Mouse (Mus musculus) heart, adult 2 months (tissue): ENCODE data around the gene Odaph.

Source experiments
- CTCF ChIP-seq: fragments of 200-600 bp; IDR thresholded peaks from 2 replicates; pipeline ENCODE4 v1.8.1; 2022; ENCODE audit warnings: antibody characterized with exemption, mild to moderate bottlenecking, moderate library complexity
- EP300 ChIP-seq: fragments of 200-500 bp; IDR thresholded peaks from 2 replicates; pipeline ENCODE4 v1.6.1; 2011; ENCODE audit warnings: low read depth, low read length, control low read depth; ENCODE audit not compliant: insufficient read depth
- POLR2A ChIP-seq: fragments of 200-500 bp; IDR thresholded peaks from 2 replicates; pipeline ENCODE4 v1.6.1; 2011; ENCODE audit warnings: mild to moderate bottlenecking, low read depth, low read length, control low read depth; ENCODE audit not compliant: insufficient read depth

GRCm38 (mm10) chr5:91947008-91947407 is 40.3 kb upstream of the Odaph start:
- TF ChIP-seq CTCF (no peak), POLR2A (no peak), EP300 (no peak)
